Mouse (Mus musculus): Measurements from ENCODE around the gene Kcnn1. TPM values are rescaled to one million over a fixed set of nuclear protein-coding genes. Genes with fewer than 3 reads are reported as not detected.
"Not testable (repeated sequence)": the region's sequence is repeated elsewhere in the genome, so short reads cannot be mapped to it uniquely, and the experiment has no call there.

The Kcnn1 gene
- polyA plus RNA-seq, 1 experiment from 2014 or later = 1.0 TPM

GRCm38 (mm10) chr8:70827796-70828195 lies 35.3 kb downstream of the Kcnn1 start:
- no peaks in the 10 kb centered on the region for H3K4me1 ChIP-seq (ENCODE audit: control insufficient read depth, insufficient read depth, low read length)
- no peak overlapping the region for H3K9ac ChIP-seq (ENCODE audit: low read depth, low read length)
- no peaks in the 10 kb centered on the region for H3K9me3 ChIP-seq (ENCODE audit: control insufficient read depth, low read length)
- H3K4me2 ChIP-seq (ENCODE audit: low read depth, low read length) = no peak overlapping the region
- H3K27ac ChIP-seq (ENCODE audit: low read length) = no peak overlapping the region
- no peaks in the 10 kb centered on the region for H3K27me3 ChIP-seq (replicated peaks; ENCODE audit: control insufficient read depth, insufficient read depth, low read length)
- H3K36me3 ChIP-seq (ENCODE audit: control insufficient read depth, insufficient read depth, low read length) = no peaks in the 10 kb centered on the region
- WGBS = 100% methylated on average over 1 of the region's 1 CpGs
- no peak overlapping the region for H3K4me3 ChIP-seq (ENCODE audit: low read length)
- no peak for ATAC-seq

- H3K9ac ChIP-seq (ENCODE audit: low read depth, low read length) = no peak overlapping the region
- H3K36me3 ChIP-seq (ENCODE audit: control insufficient read depth, insufficient read depth, low read length) = no peaks in the 10 kb centered on the region
- no peaks in the 10 kb centered on the region for H3K9me3 ChIP-seq (ENCODE audit: control insufficient read depth, low read length)
- no peak overlapping the region for H3K27ac ChIP-seq (ENCODE audit: low read length)
- ATAC-seq = no peak
- WGBS = 96% methylated on average over 2 of the region's 2 CpGs
- H3K27me3 ChIP-seq (replicated peaks; ENCODE audit: control insufficient read depth, insufficient read depth, low read length) = no peaks in the 10 kb centered on the region
- H3K4me3 ChIP-seq (ENCODE audit: low read length) = no peak overlapping the region
- no peak overlapping the region for H3K4me2 ChIP-seq (ENCODE audit: low read depth, low read length)
- H3K4me1 ChIP-seq (ENCODE audit: control insufficient read depth, insufficient read depth, low read length) = no peaks in the 10 kb centered on the region
Observed at GRCm38 (mm10) chr8:70827010-70827409, 36.0 kb downstream of the Kcnn1 start.

DNA sequence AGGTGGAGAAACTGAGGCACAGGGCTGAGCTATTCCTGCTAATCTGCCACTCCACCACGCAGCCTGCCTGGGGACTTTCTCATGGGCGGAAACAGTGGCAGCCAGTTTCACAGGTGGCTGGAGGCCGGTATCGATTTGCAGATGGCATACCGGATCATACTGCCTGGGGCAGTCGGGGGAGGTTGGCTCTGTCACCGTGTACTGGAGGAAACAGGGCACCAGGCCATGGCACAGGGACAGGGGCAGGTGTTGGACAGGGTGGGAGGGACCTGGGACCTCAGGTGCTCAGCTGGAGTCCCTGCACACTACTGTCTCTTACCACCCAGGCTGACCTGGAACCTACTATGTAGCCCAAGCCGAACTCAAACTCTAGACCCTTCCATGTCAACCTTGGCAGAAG lies 37.2 kb downstream of the Kcnn1 start:
- Histone ChIP-seq H3K27ac (ENCODE audit: low read length) (no peak overlapping the region), H3K4me1 (ENCODE audit: control insufficient read depth, insufficient read depth, low read length) (peaks cover under 1% of the 10 kb centered on the region; the same call in 1 of the 2 replicates), H3K9me3 (ENCODE audit: control insufficient read depth, low read length) (no peaks in the 10 kb centered on the region), H3K4me3 (ENCODE audit: low read length) (no peak overlapping the region), H3K27me3 (replicated peaks; ENCODE audit: control insufficient read depth, insufficient read depth, low read length) (no peaks in the 10 kb centered on the region), H3K36me3 (ENCODE audit: control insufficient read depth, insufficient read depth, low read length) (no peaks in the 10 kb centered on the region), H3K4me2 (ENCODE audit: low read depth, low read length) (no peak overlapping the region), H3K9ac (ENCODE audit: low read depth, low read length) (no peak overlapping the region)
- 83% methylated on average over 8 of the region's 8 CpGs for WGBS
- no peak for ATAC-seq

- Histone ChIP-seq H3K27me3 (replicated peaks; ENCODE audit: control insufficient read depth, insufficient read depth, low read length) (no peaks in the 10 kb centered on the region), H3K4me1 (ENCODE audit: control insufficient read depth, insufficient read depth, low read length) (peaks cover 7% of the 10 kb centered on the region), H3K4me3 (ENCODE audit: low read length) (no peak overlapping the region), H3K9ac (ENCODE audit: low read depth, low read length) (no peak overlapping the region), H3K36me3 (ENCODE audit: control insufficient read depth, insufficient read depth, low read length) (no peaks in the 10 kb centered on the region), H3K4me2 (ENCODE audit: low read depth, low read length) (no peak overlapping the region), H3K9me3 (ENCODE audit: control insufficient read depth, low read length) (no peaks in the 10 kb centered on the region), H3K27ac (ENCODE audit: low read length) (no peak overlapping the region)
- WGBS = 87% methylated on average over 7 of the region's 7 CpGs
- ATAC-seq = no peak
Observed at GRCm38 (mm10) chr8:70823802-70824201, 39.3 kb downstream of the Kcnn1 start.

DNA sequence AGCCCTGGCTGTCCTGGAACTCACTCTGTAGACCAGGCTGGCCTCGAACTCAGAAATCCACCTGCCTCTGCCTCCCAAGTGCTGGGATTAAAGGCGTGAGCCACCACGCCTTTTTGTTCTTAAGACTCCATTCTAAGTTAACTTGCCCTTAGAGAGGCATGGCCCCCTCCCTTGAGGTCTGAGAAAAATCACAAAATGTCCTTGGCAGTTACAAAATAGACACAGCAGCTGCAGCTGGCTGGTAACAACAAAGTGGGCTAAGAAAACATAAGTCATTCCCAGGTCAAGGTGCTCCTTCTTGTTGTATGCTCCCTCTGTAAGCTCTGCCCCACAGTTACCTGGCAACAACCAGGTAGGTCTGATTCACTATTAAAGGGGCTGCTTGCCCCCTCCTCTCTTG lies 40.5 kb downstream of the Kcnn1 start:
- 77% methylated on average over 3 of the region's 3 CpGs for WGBS
- H3K9ac ChIP-seq (ENCODE audit: low read depth, low read length); H3K4me1 ChIP-seq (ENCODE audit: control insufficient read depth, insufficient read depth, low read length); H3K36me3 ChIP-seq (ENCODE audit: control insufficient read depth, insufficient read depth, low read length); H3K9me3 ChIP-seq (ENCODE audit: control insufficient read depth, low read length); H3K27me3 ChIP-seq (replicated peaks; ENCODE audit: control insufficient read depth, insufficient read depth, low read length); H3K4me3 ChIP-seq (ENCODE audit: low read length); H3K27ac ChIP-seq (ENCODE audit: low read length); ATAC-seq; H3K4me2 ChIP-seq (ENCODE audit: low read depth, low read length): not testable (repeated sequence)

GRCm38 (mm10) chr8:70821992-70822391 lies 41.1 kb downstream of the Kcnn1 start:
- no peak for ATAC-seq
- Histone ChIP-seq H3K4me2 (ENCODE audit: low read depth, low read length) (no peak overlapping the region), H3K36me3 (ENCODE audit: control insufficient read depth, insufficient read depth, low read length) (no peaks in the 10 kb centered on the region), H3K27me3 (replicated peaks; ENCODE audit: control insufficient read depth, insufficient read depth, low read length) (peaks cover 3% of the 10 kb centered on the region), H3K27ac (ENCODE audit: low read length) (no peak overlapping the region), H3K4me3 (ENCODE audit: low read length) (no peak overlapping the region), H3K4me1 (ENCODE audit: control insufficient read depth, insufficient read depth, low read length) (peaks cover 11% of the 10 kb centered on the region), H3K9ac (ENCODE audit: low read depth, low read length) (0 out of 2 replicates have a peak overlapping the region, but pooled peaks have one; percentile 17), H3K9me3 (ENCODE audit: control insufficient read depth, low read length) (no peaks in the 10 kb centered on the region)
- WGBS = 45% methylated on average over 11 of the region's 11 CpGs

- no peak overlapping the region for H3K4me2 ChIP-seq (ENCODE audit: low read depth, low read length)
- H3K9ac ChIP-seq (ENCODE audit: low read depth, low read length) = 0 out of 2 replicates have a peak overlapping the region, but pooled peaks have one; percentile 17
- peak; percentile 14; the same call in 1 of the 2 replicates for ATAC-seq
- WGBS = 16% methylated on average over 30 of the region's 30 CpGs
- no peaks in the 10 kb centered on the region for H3K36me3 ChIP-seq (ENCODE audit: control insufficient read depth, insufficient read depth, low read length)
- no peak overlapping the region for H3K27ac ChIP-seq (ENCODE audit: low read length)
- no peaks in the 10 kb centered on the region for H3K9me3 ChIP-seq (ENCODE audit: control insufficient read depth, low read length)
- peaks cover 8% of the 10 kb centered on the region for H3K27me3 ChIP-seq (replicated peaks; ENCODE audit: control insufficient read depth, insufficient read depth, low read length)
- H3K4me3 ChIP-seq (ENCODE audit: low read length) = no peak overlapping the region
- peaks cover 11% of the 10 kb centered on the region for H3K4me1 ChIP-seq (ENCODE audit: control insufficient read depth, insufficient read depth, low read length)
Observed at GRCm38 (mm10) chr8:70821399-70821962, 41.6 kb downstream of the Kcnn1 start.

- 0 out of 2 replicates have a peak overlapping the region, but pooled peaks have one; percentile 29 for H3K9ac ChIP-seq (ENCODE audit: low read depth, low read length)
- no peaks in the 10 kb centered on the region for H3K36me3 ChIP-seq (ENCODE audit: control insufficient read depth, insufficient read depth, low read length)
- ATAC-seq = peak; percentile 78
- H3K4me3 ChIP-seq (ENCODE audit: low read length) = peak overlapping the region; percentile 14
- no peaks in the 10 kb centered on the region for H3K9me3 ChIP-seq (ENCODE audit: control insufficient read depth, low read length)
- peaks cover 11% of the 10 kb centered on the region for H3K4me1 ChIP-seq (ENCODE audit: control insufficient read depth, insufficient read depth, low read length)
- peaks cover 14% of the 10 kb centered on the region for H3K27me3 ChIP-seq (replicated peaks; ENCODE audit: control insufficient read depth, insufficient read depth, low read length)
- WGBS = 7% methylated on average over 31 of the region's 31 CpGs
- peak overlapping the region; percentile 44 for H3K4me2 ChIP-seq (ENCODE audit: low read depth, low read length)
- peak overlapping the region; percentile 23; the same call in 1 of the 2 replicates for H3K27ac ChIP-seq (ENCODE audit: low read length)
Observed at GRCm38 (mm10) chr8:70820101-70820935, 42.7 kb downstream of the Kcnn1 start.

DNA sequence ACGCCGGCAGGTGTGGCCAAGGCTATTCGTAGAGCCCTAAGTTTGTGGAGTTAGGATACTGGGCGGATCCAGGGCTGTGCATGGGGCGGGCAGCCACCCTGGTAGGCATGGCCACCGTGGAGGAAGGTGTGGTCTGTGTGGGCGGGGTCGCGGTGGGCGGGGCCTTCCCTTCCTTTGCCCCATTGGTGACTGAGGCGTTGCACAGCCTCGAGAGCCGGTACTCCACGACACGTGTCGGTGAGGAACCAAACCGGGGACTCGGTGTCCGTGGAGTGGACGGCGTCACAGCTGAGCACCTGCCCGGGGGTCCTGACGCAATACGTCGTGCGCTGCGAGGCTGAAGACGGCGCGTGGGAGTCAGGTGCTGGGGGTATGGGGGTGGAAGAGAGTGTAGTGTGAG lies 46.4 kb downstream of the Kcnn1 start:
- H3K4me3 ChIP-seq (ENCODE audit: low read length) = peak overlapping the region; percentile 19
- WGBS = 8% methylated on average over 30 of the region's 30 CpGs
- H3K4me2 ChIP-seq (ENCODE audit: low read depth, low read length) = peak overlapping the region; percentile 57

More for the DNA sequence above, 46.4 kb downstream of the Kcnn1 start:
- peaks cover 14% of the 10 kb centered on the region for H3K27me3 ChIP-seq (replicated peaks; ENCODE audit: control insufficient read depth, insufficient read depth, low read length)
- peaks cover 11% of the 10 kb centered on the region for H3K4me1 ChIP-seq (ENCODE audit: control insufficient read depth, insufficient read depth, low read length)
- no peak overlapping the region for H3K27ac ChIP-seq (ENCODE audit: low read length)
- peak; percentile 62 for ATAC-seq
- no peaks in the 10 kb centered on the region for H3K36me3 ChIP-seq (ENCODE audit: control insufficient read depth, insufficient read depth, low read length)
- H3K9ac ChIP-seq (ENCODE audit: low read depth, low read length) = no peak overlapping the region
- no peaks in the 10 kb centered on the region for H3K9me3 ChIP-seq (ENCODE audit: control insufficient read depth, low read length)
